Mouse (Mus musculus) lung, adult 18-20 months (tissue): Measurements from ENCODE around the gene Bckdhb.

Experiments used
- DNase-seq, 2 experiments: peaks; one replicate each; pipeline ENCODE4 v3.0.0; 2022; ENCODE audit warnings: mixed read lengths in 2 of 2

Gene Bckdhb

DNA sequence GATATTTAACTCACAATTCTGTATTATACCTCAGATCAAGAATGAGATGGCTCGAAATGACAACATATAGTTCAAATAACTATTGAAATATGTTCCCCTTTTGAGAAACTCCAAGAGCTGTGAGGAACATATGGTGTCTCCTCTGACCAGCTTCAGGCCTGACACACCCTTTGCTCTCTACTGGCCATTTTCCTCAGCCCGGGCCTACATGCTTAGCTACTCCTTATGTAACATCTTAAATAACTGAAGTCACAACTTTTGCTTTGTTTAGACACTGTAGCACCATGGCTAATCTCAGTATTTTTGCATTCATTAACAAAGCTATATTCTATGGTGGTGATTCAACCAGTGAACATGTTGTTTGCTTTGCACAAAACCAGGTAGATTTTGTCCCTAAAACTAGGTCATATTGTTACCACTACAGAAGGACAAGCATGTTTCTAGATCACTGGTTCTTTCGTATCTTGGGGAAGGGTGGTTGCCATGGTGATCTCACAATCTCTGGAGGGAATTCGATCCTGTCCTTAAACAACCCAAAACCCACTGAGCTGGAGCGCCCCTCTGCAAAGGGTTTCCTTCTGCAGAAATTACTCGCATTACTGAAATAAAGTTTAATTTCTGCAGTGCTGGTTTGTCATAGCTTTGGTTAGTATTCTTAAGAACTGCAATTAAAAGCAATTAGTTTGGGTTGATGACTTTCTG lies 185.0 kb downstream of the Bckdhb start:
- no peak for DNase-seq

DNA sequence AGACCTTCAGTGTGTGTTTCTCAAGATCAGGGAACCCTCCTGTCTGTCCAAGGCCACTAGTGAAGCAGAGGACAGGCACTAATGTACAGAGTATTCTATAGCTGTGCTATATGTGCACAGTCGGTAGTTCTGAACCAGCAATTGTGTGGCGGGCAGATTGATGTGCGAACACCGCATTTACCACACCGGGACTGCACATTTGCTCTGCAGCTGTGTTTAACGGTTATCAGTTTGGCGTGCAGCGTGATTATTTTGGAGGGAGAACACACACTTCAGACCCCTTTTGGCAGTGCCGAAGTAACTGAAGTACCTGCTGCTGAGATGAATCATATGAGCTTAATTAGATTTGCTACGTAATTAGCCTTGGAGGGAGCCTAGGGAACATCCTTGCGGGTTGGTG lies 185.7 kb downstream of the Bckdhb start:
- DNase-seq = no peak

DNA sequence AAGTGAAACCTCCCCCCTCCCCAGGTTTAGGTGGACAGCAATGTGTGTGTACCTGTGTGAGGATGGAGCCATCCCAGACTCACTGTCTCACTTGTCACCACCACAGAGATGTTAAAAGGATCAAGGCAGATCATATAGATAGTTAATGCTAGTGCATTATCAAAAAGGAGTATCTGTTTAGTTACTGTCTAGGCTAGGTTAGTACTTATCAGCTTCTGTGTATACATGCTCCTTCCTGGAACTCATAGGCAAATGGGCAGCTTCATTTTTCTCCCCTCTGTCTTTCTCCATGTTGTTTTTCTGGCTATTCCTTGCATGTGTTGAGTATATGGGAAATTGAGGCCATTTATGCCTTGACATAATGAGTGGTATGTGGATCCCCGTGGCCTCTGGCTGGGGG lies 187.4 kb downstream of the Bckdhb start:
- DNase-seq = no peak

DNA sequence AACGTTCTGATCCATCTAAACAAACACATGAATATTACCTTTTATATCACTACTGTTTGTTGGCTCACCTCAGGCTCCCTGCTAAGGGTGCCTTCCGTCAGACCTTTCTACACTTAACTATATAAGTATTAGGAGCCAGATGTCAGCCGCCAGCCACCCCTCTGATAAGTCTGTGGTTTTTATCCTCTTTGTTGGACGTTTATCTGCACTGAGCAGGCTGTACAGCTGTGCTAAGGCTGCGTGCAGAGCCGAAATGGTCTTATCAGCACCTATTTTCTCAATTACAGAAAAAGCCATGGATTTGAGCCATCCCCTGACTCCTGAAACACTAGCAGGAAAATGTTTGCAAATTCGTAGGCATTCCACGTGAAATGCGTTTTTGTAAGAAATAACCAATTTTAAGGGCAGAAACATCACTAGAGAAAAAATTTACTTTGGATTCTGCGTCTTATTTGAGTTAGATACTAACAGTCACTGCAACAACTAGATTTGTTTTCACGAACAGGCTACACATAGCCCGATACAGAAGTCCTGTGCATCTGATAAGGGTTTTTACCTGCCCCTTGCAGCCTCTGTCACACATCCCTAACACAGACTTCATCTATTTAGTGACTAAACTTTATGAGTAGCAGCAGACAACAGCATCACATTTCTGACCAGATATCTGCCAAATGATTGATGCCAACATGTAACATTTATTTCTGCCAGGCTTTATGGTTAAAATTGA lies 188.1 kb downstream of the Bckdhb start:
- no peak for DNase-seq

DNA sequence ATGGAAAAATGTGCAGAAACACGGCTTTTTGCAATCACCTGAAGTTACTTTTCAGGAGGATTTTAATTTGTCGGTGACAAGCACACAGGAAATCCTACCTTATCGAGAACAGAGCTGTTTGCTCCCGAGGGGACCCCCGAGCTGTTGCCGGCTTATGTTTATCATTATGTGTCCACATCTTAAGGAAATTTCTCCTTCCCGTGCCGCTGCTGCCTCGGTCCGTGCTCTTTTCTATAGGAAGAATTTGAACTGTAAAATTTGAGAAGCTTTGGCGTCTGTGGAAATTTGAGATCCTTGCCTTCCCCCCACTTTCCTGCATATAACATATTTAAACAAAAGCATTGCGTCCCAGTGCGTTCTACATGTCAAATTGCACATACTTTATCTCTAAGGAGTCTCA lies 189.3 kb downstream of the Bckdhb start:
- DNase-seq = no peak

DNA sequence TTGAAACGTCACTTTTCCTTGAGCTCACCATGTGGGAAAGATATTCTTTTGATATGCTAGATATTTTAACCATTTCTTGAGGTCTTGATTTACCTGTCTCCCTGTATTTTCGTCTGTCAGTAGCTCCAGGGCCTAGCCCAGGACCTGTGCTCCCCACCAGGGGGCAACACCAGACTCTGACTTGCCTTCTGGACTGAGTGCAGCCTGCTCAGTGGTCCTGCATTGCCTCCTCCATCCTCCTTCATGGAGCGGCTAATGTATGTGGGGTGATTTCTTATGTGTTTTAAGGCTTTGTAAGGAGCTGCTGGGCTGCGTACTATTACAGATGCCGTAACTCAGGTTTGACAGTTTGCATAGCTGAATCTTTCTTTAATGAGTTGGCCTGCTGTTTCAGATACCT lies 192.4 kb downstream of the Bckdhb start:
- DNase-seq = no peak

DNA sequence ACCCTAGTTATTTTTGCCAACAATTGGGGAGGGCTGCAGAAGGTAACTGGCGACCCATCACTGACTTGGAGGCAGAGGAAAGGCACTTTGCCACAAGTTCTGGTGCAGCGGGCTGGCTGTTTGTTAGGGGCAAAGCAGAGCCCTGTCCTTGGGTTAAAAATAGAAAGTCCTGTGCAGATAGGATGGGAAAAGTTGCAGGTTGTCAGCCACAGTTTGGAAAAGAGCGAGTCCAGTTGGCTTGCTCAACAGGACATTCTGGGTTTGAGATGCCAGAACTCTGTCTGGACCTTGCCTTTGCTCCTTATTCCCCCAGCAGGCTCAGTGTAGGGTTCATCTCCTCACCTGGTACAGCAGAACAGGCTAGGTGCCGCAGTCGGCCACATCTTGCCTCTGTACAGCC lies 200.1 kb downstream of the Bckdhb start:
- DNase-seq = no peak

DNA sequence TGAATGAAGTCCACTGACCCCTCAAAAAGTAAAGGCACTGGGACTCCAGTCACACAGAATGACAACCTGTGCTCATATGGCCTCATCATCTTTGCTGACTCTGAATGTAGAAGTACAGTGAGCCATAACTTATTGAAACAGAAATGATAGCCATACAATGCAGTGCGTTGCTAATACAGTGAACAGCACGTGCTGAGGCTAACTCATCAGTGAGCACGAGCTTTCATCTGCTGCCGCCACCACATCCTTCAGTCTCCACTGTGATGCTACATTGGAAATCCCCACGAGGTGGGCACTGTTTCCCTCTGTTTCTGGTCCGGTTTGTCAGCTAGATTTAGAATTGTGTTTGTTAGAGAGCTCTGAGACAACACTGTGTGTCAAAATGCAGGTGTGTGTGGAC lies 205.4 kb downstream of the Bckdhb start:
- no peak for DNase-seq

DNA sequence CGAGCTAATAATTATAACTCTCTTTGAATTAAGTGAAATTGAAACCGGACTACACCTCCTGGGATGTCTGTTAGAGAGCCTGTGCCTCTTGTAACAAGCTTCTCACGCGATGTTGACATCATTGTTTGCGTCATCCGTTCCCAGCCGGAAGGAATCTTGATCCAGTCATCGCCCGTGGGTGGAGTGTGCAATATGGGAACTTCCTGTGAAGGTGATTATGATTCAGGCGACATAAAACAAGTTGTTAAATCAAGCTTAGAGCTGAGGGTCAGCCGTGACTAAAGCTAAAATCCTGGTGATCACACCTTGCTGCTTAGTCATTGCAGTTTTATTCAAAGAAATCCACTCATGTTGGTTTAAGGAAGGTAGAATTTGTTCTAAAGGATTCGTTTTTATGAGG lies 210.1 kb downstream of the Bckdhb start:
- DNase-seq = no peak

DNA sequence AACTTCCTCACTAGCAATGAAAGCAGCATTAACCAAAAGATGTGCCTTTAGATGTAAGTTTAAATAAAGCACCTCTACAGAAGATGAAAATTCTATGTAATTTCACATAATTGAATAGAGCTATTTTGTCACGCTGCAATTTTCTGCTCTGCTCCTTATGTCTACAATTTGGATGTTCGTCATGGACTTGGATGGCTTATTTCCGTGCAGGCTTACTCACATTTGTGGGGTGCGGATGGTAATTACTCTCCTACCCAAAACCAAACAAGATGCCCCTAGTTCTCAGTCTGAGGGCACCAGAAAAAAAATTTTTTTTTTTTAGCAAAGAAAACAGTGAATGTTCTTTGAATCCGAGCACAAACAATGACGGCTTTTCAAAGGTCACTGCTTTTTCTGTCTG lies 212.2 kb downstream of the Bckdhb start:
- DNase-seq = no peak

DNA sequence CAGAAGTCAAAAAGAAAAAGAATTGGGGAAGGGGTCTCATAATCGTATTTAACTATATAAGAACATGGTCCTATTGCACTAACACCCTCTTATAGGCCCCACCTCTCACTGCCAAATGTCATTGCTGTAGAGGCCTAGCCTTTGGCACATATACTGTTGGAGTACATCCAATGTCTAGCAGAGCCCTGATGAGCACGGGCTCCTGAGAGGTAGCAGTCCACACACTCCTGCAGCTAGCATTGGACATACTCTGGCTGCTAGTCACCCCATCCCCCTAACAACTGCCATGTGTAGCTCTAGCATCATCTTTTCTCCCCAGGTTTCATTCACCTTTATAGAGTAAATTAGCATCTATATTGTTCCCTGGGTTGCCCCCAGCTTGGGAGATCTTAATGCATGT lies 223.2 kb downstream of the Bckdhb start:
- DNase-seq = no peak
